Mouse (Mus musculus) gastrocnemius, postnatal 36 days (tissue): Measurements from ENCODE around the gene Tekt1. TPM values are rescaled to one million over a fixed set of nuclear protein-coding genes. Genes with fewer than 3 reads are reported as not detected.
A peak's percentile ranks its signal among the peaks of the same experiment; 100 is the strongest.

Experiments
- DNase-seq, 2 experiments: peaks; one replicate each; pipeline ENCODE4 v3.0.0; 2022
- intact Hi-C: fragments of 180-260 bp; cut with DNase I; formaldehyde crosslinking; loops from one replicate; pipeline ENCODE4 v1.15.1; 2025
- total RNA-seq, 2 experiments: library from RNA; stranded (reverse); gene quantifications; 2 replicates each; pipeline ENCODE4 v1.2.3; 2021

Tekt1 gene
- total RNA-seq, 2 experiments from 2014 or later = 0.92 to 1.1 TPM

DNA sequence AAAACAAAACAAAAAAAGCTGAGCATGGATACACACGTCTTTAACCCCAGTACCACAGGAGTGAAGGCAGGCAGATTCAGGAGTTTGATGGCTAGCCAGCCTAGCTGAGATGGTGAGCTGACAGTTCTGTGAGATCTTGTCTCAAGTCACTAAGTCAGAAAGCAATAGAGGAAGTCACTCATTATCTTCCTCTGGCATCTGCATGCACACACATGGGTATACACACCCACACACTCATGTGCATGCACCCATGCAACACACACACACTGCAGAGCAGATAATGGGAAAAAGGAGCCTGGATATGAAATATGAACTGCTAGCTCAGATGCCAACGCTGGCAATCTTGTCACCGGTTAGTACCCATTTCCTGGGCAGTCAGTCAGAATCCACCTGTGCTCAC is 31.0 kb upstream of the Tekt1 start:
- DNase-seq = no peak
- intact Hi-C loops = no loop called here

DNA sequence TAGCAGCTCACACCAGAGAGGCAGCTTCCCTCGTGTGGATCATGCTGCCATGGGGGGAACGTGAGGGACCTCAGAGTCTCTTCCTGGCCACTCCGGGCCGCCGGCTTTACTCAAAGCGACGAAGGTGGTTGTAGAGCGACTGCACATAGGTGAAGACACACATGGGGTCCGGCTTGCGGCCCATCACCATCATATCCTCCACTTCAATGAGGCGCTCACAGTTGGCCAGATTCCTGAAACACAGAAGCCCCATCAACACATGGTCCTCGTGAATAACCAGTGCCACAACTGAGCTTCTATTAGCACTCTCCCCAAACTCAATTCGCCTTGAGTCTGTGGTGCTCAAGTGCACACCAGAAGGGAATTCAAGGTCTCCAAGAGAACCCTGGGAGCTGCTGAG is 28.9 kb upstream of the Tekt1 start:
- DNase-seq = no peak
- intact Hi-C loops = no loop called here

DNA sequence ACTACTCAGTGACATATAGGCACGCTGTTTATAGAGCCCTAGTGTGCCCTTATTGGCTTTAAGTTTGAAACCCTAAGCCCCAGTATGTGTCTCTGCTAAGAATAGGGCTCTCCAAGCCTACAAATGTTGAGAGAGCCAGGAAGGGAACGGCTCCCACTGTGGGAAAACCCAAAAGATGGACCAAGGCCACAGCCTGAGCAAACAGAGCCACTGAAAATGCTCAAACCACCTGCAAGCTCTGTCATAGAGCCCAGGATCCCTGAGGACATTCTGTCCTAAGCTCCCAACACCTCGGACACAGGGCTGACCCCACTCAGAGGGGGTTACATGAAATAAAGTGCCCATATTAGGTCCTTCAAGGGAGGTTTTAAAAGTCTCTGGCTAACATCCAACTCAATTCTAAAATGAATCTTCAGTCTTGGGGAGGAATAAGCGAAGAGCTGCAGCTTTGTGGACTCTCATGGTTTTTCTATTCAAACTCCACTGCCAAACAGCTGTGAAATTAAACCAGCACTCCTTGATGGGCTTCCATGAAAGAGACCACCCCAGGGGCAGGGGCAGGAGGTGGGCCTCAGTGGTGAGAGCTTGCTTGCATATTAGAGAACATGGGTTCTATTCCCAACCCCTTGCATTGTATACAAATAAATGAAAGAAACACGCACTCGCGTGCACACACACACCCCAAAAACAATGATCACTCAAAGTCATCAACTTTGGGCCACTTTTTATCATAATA is 27.3 kb upstream of the Tekt1 start:
- intact Hi-C loops = no loop called here
- DNase-seq = peak in 1 of 2 experiments; percentile 44

DNA sequence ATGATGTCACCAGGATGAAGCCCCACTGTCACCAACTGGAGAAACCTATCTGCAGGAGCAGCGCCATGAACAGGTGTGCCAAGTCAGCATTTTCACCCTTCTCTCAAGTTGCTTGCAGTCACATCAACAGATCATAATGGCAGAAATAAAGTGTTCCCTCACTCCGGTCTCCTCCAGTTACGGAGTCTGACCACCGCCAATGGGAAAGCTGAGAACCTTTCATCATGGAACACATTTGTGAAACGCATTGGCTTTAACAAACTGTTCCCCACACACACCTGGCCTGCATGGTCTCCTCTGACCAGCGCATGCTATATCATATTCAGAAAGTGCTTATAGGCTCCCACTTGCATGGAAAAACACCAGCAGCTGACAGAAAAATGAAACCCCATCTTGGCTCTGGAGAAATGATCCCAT is 25.9 kb upstream of the Tekt1 start:
- intact Hi-C loops = no loop called here

DNA sequence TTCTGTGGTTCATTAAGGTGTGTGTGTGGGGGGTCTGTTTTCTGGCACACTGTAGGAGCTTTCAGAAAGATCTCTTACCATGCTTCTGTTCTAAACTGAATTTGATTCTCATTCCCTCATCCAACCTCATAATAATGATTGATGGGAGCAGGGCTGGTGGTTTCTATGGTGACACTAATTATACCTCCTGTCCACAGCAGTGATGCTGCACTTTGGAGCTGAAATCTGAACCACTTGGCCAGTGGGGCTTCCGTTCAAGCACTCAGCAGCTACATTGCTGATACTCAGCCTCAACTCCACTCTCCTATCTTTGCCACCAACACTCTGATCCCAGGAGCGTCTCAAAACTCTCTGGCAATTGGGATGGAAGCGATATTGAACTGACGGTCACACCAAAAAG is 17.1 kb upstream of the Tekt1 start:
- intact Hi-C loops = no loop called here
- DNase-seq = no peak

More for the DNA sequence above, 25.9 kb upstream of the Tekt1 start:
- DNase-seq = peak in 1 of 2 experiments; percentile 31

DNA sequence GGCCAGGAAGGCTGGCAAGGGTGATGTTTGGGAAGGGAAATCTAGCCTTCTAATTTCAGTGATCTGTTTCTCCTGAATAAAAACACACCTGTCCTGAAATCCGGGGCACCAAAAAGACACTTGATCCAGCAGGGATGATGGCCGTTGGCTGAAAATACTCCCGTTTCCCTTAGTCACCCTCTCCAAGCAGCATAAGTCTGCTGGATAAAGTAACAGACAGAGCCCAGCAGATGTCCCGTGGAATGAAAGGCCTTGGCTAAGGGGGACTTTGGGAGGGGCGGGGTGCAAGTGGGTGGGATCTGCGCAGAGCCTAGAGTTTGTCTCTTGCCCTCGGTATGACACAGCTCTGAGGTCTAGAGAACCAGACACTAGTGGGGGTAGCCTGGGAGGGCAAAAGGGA is 16.0 kb upstream of the Tekt1 start:
- intact Hi-C loops = no loop called here
- peak in 1 of 2 experiments; percentile 40 for DNase-seq

DNA sequence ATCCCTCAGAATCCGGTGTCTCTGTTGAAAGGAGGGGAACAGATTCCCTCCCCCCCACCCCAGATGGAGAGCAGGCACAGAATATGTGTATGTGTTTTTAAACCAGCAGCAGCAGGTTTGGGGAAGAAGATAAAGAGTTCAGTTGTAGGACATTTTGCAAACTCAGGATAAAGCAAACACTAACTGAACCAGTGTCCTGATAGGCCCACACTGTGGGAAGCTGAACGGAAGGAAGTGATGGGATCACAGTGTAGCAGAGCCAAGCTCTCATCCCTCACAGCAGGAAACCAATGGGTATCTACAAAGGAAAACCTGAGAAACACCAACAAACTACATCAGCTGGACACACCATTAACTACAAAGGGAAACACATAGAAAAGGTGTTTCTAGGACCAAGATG is 14.3 kb upstream of the Tekt1 start:
- no peak for DNase-seq
- intact Hi-C loops = no loop called here

DNA sequence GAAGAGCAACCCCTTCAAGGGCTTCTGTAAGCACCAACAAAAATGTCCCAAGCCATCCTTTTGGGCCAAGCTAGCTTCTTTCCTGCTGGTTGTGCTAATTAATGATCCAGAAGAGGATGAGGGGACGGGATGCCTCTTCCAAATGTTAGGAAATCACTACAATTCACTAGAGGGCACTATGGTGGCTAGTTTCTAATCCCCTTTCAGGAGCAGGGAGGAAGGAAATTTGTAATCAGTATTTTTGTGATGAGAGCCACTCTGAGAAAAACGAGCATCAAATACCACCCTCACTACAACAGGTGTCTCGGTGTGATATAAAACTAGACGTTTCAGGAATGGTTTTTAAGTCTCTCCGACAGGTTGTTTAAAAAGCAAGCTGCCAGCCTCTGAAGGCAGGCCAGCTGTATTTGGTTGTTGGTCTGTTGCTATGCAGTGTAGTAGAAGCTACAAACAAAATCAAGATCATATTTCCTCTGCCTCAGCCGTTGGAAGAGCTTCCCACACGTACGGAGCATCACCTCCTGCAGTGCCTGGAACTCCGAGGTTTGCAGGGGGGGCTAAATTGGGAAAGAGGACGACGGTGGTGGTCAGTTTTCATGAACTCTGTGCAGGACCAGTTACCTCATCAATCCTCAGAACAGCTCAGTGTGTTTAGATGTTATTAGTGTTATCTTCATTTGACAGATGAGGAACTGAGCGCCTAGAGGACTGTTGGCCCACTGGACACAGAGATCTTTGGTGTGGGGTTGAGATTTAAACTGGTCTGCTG is 7.8 kb upstream of the Tekt1 start:
- intact Hi-C loops = loop anchor here (2.0 kb wide), 1 partner anchor 59 kb away; no protein-coding TSS in a partner anchor
- DNase-seq = no peak

DNA sequence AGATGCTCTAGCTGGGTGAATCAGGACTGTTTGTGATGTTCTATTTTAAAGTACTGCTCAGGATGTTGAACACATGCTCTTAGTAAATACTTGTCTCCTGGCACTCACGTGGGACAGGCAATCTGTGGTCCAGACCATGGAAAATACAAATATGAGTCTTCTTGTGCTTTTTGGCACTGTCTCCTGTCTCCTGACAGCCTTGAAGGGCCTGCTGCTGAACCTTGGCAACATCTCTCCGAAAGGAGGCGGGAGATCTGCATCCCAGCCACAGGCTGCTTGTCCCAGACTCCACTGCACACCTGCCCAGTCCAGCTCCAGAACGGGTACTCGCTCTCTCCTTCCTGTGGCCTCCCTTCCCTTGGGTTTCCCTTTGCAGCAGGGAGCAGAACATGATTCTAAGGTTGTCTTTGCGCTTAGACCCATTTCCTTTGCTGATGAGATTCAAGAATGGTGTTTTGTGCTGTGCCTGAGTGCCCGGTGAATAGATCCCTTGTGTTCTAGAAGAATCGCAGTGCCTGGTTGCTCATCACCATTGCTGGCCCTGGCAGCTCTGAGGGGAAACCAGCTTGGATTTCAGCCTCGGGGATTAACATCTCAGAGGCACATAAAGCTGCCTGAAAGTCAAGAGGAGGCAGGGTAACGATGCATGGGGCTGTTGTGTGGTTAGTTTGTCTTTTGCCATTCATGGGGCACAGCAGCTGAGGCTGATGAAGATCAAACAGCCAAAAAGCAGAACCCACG is 5.9 kb upstream of the Tekt1 start:
- intact Hi-C loops = loop anchor here (2.0 kb wide), 1 partner anchor 61 kb away; no protein-coding TSS in a partner anchor
- no peak for DNase-seq

DNA sequence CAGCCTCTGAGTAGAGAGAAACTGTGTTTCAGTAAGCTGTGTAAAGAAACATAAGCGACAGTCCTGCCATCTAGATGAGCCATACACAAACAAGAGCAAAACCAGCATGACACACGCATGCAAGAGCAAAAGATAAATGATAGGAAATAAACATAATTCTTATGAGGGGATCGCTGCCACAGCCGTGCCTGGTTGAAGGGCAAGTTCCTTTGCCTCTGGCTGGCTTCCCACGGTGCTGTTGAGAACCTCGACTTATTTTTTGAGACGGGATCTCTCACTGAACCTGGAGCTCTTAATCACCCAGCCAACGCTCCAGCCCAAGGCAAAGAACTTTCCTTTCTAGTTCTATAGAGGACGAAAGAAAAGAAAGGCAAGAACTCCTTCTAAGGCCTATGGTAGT is 3.9 kb upstream of the Tekt1 start:
- DNase-seq = no peak
- intact Hi-C loops = no loop called here

DNA sequence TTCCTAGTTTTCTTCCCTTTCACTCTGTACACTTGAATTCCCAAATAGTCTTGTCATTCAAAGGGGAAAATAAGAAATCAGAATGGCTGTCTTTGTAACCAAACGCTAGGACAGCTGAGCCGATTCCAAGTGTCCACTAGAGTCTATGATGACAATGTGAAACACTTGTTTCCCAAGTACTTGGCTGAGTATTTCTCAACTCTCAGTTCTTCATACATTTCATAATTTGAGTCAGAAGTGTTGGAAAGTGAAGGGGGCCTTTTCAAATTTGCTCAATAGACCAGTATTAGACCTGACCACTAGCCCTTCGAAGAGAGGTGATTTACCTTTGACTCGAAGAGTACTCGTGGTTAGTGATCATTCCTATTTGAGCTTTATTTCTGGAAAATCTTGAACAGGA is 2.3 kb upstream of the Tekt1 start:
- intact Hi-C loops = no loop called here
- DNase-seq = no peak

DNA sequence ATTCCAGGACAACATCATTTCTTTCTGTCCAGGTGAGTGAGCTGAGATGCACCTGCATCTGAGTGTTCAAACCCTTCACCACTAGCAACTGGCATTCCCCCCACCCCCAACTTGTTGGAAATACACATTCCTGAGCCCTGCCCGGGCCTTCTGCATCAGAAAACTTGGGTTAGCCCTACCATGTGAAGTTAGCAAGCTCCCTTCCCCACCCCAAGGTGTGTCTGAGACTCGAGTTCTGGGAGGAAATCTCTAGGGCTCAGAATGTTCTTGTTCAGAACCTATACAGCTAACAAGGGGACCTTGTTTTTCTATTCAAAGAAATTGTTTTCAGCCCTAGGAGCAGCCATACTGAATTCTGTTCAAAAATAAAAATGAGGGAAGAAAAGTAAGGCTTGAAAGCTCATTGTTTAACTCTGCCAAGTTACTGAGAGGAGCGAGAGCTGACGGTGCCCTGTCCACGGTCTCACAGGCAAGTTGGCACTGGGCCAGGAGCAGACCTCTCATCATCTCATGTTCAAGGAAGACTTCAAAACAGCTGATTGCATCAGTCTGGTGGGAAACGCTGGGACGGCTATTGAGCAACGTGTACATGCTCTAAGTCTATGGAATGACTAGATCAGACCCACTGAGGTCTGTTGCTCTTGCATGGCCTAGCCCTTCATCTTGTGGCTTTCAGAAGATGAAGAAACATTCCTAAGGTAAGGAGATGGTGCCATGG is 1.4 kb upstream of the Tekt1 start:
- intact Hi-C loops = no loop called here
- no peak for DNase-seq

DNA sequence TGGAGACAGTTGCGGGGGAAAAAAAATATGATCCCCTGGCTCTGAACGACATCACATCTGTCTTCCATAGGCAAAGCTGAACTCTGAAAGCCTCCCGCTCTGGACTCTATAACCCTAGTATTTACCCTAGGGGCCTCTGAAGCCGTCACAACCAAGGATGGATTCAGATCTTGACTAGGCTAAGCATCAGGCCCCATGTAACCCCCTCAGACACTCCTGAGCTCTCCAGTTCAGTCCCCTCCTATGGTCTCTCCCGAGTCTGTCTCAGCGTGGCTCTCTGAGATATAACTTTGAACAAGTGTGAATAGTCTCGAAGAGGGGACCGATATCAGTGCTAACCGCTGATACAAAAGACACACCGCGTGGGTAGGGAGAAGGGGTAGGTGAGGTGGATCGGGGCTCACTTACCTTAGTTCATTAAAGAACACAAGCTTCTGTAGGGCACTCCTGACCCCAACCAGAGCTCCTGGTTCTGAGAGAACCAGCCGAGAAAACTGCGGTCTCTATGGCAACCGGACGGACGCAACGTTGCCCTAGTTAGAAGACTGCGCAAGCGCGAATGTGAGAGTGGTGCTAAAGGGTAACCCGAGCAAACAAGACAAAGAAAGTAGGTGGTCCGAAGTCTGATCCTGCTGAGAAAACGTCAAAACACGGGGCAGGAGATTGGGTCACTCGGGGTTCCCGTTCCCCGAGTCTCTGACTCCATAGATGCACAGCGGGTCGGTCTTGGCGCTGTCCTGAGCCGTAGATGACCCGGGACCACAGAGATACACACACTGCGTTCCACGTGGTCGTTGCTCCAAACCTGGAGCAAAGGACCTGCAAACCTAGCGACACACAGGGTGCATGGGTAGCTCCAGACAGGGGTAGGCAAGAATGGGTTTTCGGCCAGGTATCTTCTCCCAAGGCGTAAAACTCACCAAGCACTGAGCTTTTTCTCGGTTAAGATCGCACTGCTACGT is 576 bp downstream of the Tekt1 start:
- intact Hi-C loops = no loop called here
- DNase-seq = no peak

DNA sequence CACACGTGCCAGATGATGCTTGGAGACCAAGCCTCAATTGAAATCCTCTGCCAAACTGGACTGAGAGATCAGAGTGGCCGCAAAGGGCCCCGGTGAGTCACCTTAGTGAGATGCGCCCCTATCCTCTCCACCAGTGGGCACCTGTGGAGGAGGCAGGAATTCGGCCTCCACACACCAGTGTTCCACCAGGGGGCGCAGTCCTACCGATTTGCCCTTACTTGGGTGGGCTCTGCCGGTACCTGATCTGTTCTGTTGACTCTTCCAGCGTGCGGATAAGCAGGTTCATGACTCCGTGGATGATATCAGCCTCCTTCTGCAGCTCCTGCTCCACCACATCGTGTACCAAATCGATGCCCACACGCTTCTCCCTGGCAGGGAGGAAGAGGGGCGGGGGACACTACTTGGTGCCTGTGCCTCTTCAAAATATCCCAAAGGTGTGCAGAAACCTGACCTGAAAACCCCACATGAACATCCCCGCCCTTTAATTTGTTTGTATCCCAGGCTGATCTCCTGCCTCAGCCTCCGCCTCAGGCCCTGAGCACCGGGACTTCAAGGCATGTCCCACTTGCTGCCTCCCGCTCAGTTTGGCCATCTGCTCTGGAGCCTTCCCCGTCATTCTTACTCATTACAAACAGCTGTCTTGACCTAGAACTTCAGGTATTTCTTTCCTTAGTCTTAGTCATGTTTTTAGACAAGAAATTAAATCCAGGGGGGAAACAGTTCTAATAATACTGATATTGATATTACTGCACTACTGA is 7.1 kb downstream of the Tekt1 start:
- intact Hi-C loops = loop anchor here (2.0 to 5.0 kb wide), 2 partner anchors 74 to 207 kb away; no protein-coding TSS in a partner anchor
- DNase-seq = peak; percentile 68 to 76

DNA sequence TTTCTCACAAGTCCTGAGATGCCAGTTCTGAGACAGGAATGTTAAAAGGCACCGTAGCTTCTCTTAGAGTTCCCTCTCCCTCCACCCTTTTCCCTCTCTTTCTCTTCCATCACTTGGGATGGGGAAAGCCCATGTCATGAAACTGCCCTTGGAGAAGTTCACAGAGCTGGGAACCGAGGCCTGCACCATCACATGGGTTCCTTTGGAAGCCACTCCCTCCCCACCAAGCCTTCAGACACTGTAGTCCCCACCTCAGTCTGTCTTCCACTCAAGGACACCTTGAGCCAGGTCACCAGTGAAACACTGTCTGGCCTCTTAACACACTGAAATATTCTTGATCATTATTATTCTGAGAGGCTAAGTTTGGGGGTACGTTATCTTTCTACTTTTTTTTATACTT is 9.1 kb downstream of the Tekt1 start:
- intact Hi-C loops = no loop called here
- DNase-seq = no peak

DNA sequence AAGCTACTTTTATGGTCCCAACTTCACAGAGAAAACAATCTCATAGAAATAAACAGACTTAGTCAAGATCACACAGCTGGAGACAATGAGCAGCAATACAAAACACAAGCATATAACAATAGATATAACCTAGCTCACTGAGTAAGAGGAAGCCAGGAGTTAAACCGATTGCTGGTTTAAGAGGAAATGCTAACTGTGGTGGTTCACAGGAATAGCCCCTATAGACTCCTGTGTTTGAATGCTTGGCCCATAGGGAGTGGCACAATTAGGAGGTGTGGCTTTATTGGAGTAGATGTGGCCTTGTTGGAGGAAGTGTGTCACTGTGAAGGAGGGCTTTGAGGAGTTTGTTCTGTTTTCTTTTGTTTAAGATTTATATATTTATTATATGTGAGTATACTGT is 10.0 kb downstream of the Tekt1 start:
- intact Hi-C loops = no loop called here
- no peak for DNase-seq

DNA sequence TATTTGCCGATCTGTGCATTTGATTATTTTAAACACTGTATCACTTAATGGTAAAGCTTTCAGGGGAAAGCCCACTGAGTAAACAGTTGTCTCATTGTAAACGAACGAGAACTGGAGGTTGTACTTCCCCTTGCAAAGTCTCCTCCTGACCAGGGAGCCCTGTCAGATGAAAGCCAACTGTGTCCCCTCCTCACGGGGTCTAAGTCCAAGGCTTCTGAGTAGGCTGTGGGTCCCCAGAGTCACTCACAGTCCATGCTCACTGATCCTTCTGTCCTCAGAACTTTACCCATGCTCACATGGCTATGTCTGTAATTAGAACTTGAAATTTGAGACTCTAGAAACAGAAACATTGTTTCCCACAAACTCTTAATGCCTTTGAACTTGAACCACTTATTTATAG is 12.6 kb downstream of the Tekt1 start:
- intact Hi-C loops = no loop called here
- no peak for DNase-seq

DNA sequence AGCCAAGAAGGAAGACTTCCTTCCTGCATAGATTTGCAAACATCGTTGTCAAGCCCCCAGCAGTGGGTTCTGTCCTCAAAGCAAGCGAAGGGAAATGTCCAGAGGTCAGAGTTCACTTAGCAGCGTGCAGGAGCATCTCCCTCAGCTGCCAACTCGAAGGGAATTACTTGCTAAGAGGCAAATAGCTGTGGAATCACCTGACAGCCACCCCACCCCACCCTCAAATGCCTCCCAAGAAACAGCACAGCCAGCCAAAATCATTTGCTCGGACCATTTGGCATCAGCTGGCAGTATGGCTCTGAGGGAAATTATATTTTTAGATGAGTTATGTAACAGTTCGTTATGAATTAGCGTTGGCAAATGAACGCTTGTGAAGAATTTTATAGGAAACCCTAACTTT is 13.2 kb downstream of the Tekt1 start:
- no peak for DNase-seq
- intact Hi-C loops = no loop called here

DNA sequence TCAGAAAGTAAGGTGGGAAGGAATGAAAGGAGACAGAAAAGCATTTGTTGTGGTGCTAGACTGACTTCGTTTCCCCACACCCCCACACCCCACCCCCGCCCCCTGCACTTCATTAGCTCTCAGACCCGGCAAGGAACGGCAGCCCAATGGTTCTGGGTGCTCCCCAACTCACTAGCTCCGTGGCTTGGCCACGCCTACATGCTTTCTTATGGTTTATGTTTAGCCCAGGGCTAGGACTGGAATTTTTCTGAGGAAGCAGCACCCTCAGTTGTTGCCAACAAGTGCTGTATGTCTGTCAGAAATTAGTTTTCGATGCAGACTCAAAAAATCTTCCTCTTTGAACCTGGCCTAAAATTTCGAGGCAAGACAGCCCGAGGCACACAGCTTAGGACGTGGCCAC is 13.7 kb downstream of the Tekt1 start:
- intact Hi-C loops = no loop called here
- no peak for DNase-seq
